ENCODE assay signal across 8 mouse cellular contexts in the genomic region with DNA sequence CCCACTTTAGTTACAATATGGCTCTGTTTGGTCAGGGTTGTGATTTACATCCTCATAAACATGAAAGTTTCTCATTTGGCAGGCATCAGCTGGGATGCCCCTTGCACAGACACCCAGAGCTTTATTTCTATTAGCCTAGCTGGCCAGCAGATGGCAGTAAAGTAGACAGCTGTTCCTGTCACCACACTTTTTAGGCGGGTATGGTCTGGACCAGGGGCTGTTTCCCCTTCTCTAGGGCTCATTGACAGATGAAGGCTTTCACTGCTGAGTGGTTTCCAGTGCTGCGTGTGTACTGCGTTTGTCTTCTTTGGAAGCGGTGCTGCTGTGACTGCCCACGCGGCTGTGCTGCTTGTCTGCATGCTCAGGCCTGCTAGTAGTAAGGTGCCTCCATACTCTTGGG. TPM values are rescaled to one million over a fixed set of nuclear protein-coding genes. Genes with fewer than 3 reads are reported as not detected.
DNase-seq lines count a peak whose midpoint lies in the region; ATAC-seq and TF ChIP-seq lines count a peak whose summit lies in the region.

No protein-coding gene starts in this region.

- TF ChIP-seq POLR2A in spleen, adult 2 months (IDR thresholded peaks at IDR 0.05; ENCODE audit: low read depth, low read length): no peak

- H3K27me3 ChIP-seq in forebrain, embryonic 16.5 days (replicated peaks; ENCODE audit: control insufficient read depth, insufficient read depth, low read length): no peaks in the 10 kb centered on the region
- no peaks in the 10 kb centered on the region for H3K27me3 ChIP-seq in spleen, adult 2 months (ENCODE audit: control insufficient read depth, insufficient read depth, low read length)

- peak; percentile 49 for ATAC-seq in forebrain, embryonic 16.5 days
- peak; percentile 67 for ATAC-seq in megakaryocyte, adult 5-6 weeks (ENCODE audit: poor library complexity, severe bottlenecking)

- H3K4me3 ChIP-seq in forebrain, embryonic 16.5 days (replicated peaks; ENCODE audit: low read length): no peak overlapping the region
- no peak overlapping the region for H3K4me3 ChIP-seq in spleen, adult 2 months (ENCODE audit: extremely low read depth, insufficient read depth, insufficient read length)

- no peak overlapping the region for H3K9ac ChIP-seq in forebrain, embryonic 16.5 days (replicated peaks; ENCODE audit: low read depth, low read length)

- peaks cover 23% of the 10 kb centered on the region for H3K36me3 ChIP-seq in forebrain, embryonic 16.5 days (ENCODE audit: control insufficient read depth, insufficient read depth)
- peaks cover 12% of the 10 kb centered on the region; the same call in 1 of the 2 replicates for H3K36me3 ChIP-seq in spleen, adult 2 months (ENCODE audit: control insufficient read depth, insufficient read depth, low read length)

- TF ChIP-seq CTCF in spleen, adult 2 months (IDR thresholded peaks at IDR 0.05; ENCODE audit: extremely low read depth, insufficient read depth, insufficient read length, insufficient replicate concordance): peak; percentile 19; the same call in 1 of the 2 replicates

- H3K27ac ChIP-seq in forebrain, embryonic 16.5 days (ENCODE audit: low read length): no peak overlapping the region
- H3K27ac ChIP-seq in spleen, adult 2 months (ENCODE audit: insufficient read depth, low read length): no peak overlapping the region

- no peaks in the 10 kb centered on the region for H3K9me3 ChIP-seq in forebrain, embryonic 16.5 days (ENCODE audit: control insufficient read depth, low read length)

- peak; percentile 34 for DNase-seq in adrenal gland, adult 2 months
- no peak for DNase-seq in adrenal gland, adult 8-10 months
- DNase-seq in CD4-positive helper T cell, adult 2 months (ENCODE audit: low read depth, low spot score): peak; percentile 26
- peak; percentile 47 for DNase-seq in c-Kit-positive CD71-positive TER-119-positive erythroid progenitor cells, embryonic 14.5 days (ENCODE audit: low spot score)
- DNase-seq in kidney, postnatal 14 days: peak; percentile 38
- DNase-seq in spleen, adult 2 months (ENCODE audit: low read depth in 1 of 2, low spot score in 2 of 2): peak; percentile 4 to 27

- peaks cover 3% of the 10 kb centered on the region; the same call in 1 of the 2 replicates for H3K4me1 ChIP-seq in forebrain, embryonic 16.5 days (replicated peaks; ENCODE audit: control insufficient read depth, insufficient read depth, low read length)
- H3K4me1 ChIP-seq in spleen, adult 2 months (ENCODE audit: control insufficient read depth, insufficient read depth, insufficient read length): no peaks in the 10 kb centered on the region

- H3K4me2 ChIP-seq in forebrain, embryonic 16.5 days (ENCODE audit: low read length): no peak overlapping the region

- 55% methylated on average over 6 of the region's 6 CpGs for WGBS in forebrain, embryonic 16.5 days
- WGBS in spleen, adult 2 months: 65% methylated on average over 6 of the region's 6 CpGs

RNA-seq across cellular contexts. Expression of gene Mapk9, which starts 25.4 kb away (rescaled TPM):
- 10 to 100 TPM; 69.8 to 79.9 TPM for total RNA-seq in adrenal gland, adult 2 months (2021)
- polyA plus RNA-seq in adrenal gland, adult 2 months (2012; rRNA removed): 20.2 and 20.5 TPM in 2 replicates
- 10 to 100 TPM; 71.4 to 99.2 (median 87.3) TPM for total RNA-seq in adrenal gland, adult 8-10 months (2022)
- polyA plus RNA-seq in forebrain, embryonic 16.5 days (2015; fragmentation: Nextera tagmentation; extraction: Ambion mirVana): 45.7 and 48.5 TPM in 2 replicates
- 27.4 and 32.4 TPM in 2 replicates for total RNA-seq in megakaryocyte, adult 5-6 weeks (2015)
- total RNA-seq in megakaryocyte, adult 5-6 weeks (2017): 37.8 and 44.9 TPM in 2 replicates
- polyA plus RNA-seq in spleen, adult 2 months (2012; rRNA removed): 11.9 and 12.1 TPM in 2 replicates

RNA-seq across cellular contexts. Expression of gene Rasgef1c, which starts 29.7 kb away (rescaled TPM):
- total RNA-seq in adrenal gland, adult 2 months (2021): 1 to 10 TPM in 1 of 2 experiments, under 1 TPM in 1; 0.43 to 1.0 TPM
- polyA plus RNA-seq in adrenal gland, adult 2 months (2012; rRNA removed): 0.71 and 0.83 TPM in 2 replicates
- 1 to 10 TPM in 1 of 4 experiments, under 1 TPM in 3; 0.67 to 1.1 (median 0.82) TPM for total RNA-seq in adrenal gland, adult 8-10 months (2022)
- polyA plus RNA-seq in forebrain, embryonic 16.5 days (2015; fragmentation: Nextera tagmentation; extraction: Ambion mirVana): 11.4 and 17.1 TPM in 2 replicates
- 0.13 and 0.27 TPM in 2 replicates for total RNA-seq in megakaryocyte, adult 5-6 weeks (2015)
- total RNA-seq in megakaryocyte, adult 5-6 weeks (2017): not detected in 2 replicates
- polyA plus RNA-seq in spleen, adult 2 months (2012; rRNA removed): 0.25 and 0.42 TPM in 2 replicates
